Mouse (Mus musculus): ENCODE results near the gene 4933415A04Rik.

DNA sequence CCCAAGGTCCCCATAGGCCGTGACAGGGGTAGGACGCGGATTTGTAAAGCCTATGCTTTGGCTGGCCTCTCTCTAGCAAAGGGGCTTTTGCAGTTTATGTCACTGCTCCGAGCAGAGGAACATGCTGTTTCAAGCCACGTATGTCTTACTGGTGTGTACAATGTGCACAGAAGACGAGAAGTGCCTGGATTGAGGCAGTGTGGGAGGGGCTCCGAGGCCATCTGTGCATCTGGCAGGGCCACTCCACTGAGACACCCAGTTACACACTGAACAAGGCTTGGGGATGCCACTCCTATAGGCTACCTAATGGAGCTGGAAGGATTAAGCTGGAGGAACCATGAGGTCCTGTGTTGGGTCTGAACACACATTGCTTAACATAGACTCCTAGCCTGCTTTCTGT is 31.6 kb downstream of the 4933415A04Rik start:
- TF ChIP-seq TAL1 (IDR thresholded peaks at IDR 0.05; ENCODE audit: low read length), result no peak
- TF ChIP-seq GATA1 (IDR thresholded peaks at IDR 0.05; ENCODE audit: low read length), result no peak

All from erythroblast, embryonic 14.5 days (primary cell).